Mouse (Mus musculus): Measurements from ENCODE around the gene Tex12. TPM values are rescaled to one million over a fixed set of nuclear protein-coding genes. Genes with fewer than 3 reads are reported as not detected.

Gene Tex12
- total and polyA plus RNA-seq, 2 experiments from 2014 or later = 0.17 TPM; not detected in 1

GRCm38 (mm10) chr9:50518781-50519180 is 42.3 kb downstream of the Tex12 start:
- DNase-seq (no peak), ATAC-seq (no peak)
- H3K36me3 ChIP-seq (ENCODE audit: insufficient read depth) = no peaks in the 10 kb centered on the region
- H3K9ac ChIP-seq = no peak overlapping the region
- H3K4me3 ChIP-seq (ENCODE audit: low read depth, low read length) = no peak overlapping the region
- no peaks in the 10 kb centered on the region for H3K4me1 ChIP-seq (ENCODE audit: insufficient read depth)
- TF ChIP-seq CTCF (IDR thresholded peaks at IDR 0.05; ENCODE audit: low read depth) = peak; percentile 51
- no peak overlapping the region for H3K27ac ChIP-seq (ENCODE audit: low read depth, low read length)
- H3K9me3 ChIP-seq (ENCODE audit: low read length) = no peaks in the 10 kb centered on the region
- WGBS = 8% methylated on average over 2 of the region's 2 CpGs
- H3K4me2 ChIP-seq (ENCODE audit: low read depth) = no peak overlapping the region
- no peaks in the 10 kb centered on the region for H3K27me3 ChIP-seq (ENCODE audit: insufficient read depth, low read length)

GRCm38 (mm10) chr9:50515462-50515861 is 45.7 kb downstream of the Tex12 start:
- no peak for ATAC-seq
- no peaks in the 10 kb centered on the region for H3K4me1 ChIP-seq (ENCODE audit: insufficient read depth)
- no peak overlapping the region for H3K4me3 ChIP-seq (ENCODE audit: low read depth, low read length)
- WGBS = 92% methylated on average over 5 of the region's 5 CpGs
- no peak overlapping the region for H3K9ac ChIP-seq
- H3K27ac ChIP-seq (ENCODE audit: low read depth, low read length) = no peak overlapping the region
- H3K9me3 ChIP-seq (ENCODE audit: low read length) = no peaks in the 10 kb centered on the region
- H3K4me2 ChIP-seq (ENCODE audit: low read depth) = no peak overlapping the region
- H3K27me3 ChIP-seq (ENCODE audit: insufficient read depth, low read length) = no peaks in the 10 kb centered on the region
- TF ChIP-seq CTCF (IDR thresholded peaks at IDR 0.05; ENCODE audit: low read depth) = no peak
- no peak for DNase-seq
- H3K36me3 ChIP-seq (ENCODE audit: insufficient read depth) = no peaks in the 10 kb centered on the region

- Histone ChIP-seq H3K36me3 (ENCODE audit: insufficient read depth) (no peaks in the 10 kb centered on the region), H3K9me3 (ENCODE audit: low read length) (no peaks in the 10 kb centered on the region), H3K27ac (ENCODE audit: low read depth, low read length) (no peak overlapping the region), H3K27me3 (ENCODE audit: insufficient read depth, low read length) (no peaks in the 10 kb centered on the region), H3K4me2 (ENCODE audit: low read depth) (no peak overlapping the region), H3K4me3 (ENCODE audit: low read depth, low read length) (no peak overlapping the region), H3K9ac (no peak overlapping the region), H3K4me1 (ENCODE audit: insufficient read depth) (no peaks in the 10 kb centered on the region)
- no peak for TF ChIP-seq CTCF (IDR thresholded peaks at IDR 0.05; ENCODE audit: low read depth)
- no peak for ATAC-seq
- no peak for DNase-seq
- WGBS = 83% methylated on average over 7 of the region's 7 CpGs
Observed at GRCm38 (mm10) chr9:50507570-50507969, 53.6 kb downstream of the Tex12 start.

Other genes with a start within 250 kb of the Tex12 start
- gene Rpl10-ps3, start 216.4 kb downstream of the Tex12 start, total RNA-seq (2014; rRNA removed) = 102 and 154 TPM in 2 replicates
- 95.2 and 132 TPM in 2 replicates for gene Rpl10-ps3, start 216.4 kb downstream of the Tex12 start, polyA plus RNA-seq (2015; fragmentation: Nextera tagmentation; extraction: Ambion mirVana)
- gene Plet1, start 66.8 kb downstream of the Tex12 start, total RNA-seq (2014; rRNA removed) = not detected in 2 replicates
- 0.11 and 0.34 TPM in 2 replicates for gene Plet1, start 66.8 kb downstream of the Tex12 start, polyA plus RNA-seq (2015; fragmentation: Nextera tagmentation; extraction: Ambion mirVana)
- 83.7 and 102 TPM in 2 replicates for gene Pts, start 32.6 kb downstream of the Tex12 start, total RNA-seq (2014; rRNA removed)
- gene Pts, start 32.6 kb downstream of the Tex12 start, polyA plus RNA-seq (2015; fragmentation: Nextera tagmentation; extraction: Ambion mirVana) = 101 and 112 TPM in 2 replicates
- 17.4 and 22.9 TPM in 2 replicates for gene Il18, start 6.5 kb downstream of the Tex12 start, total RNA-seq (2014; rRNA removed)
- 28.3 and 34.3 TPM in 2 replicates for gene Il18, start 6.5 kb downstream of the Tex12 start, polyA plus RNA-seq (2015; fragmentation: Nextera tagmentation; extraction: Ambion mirVana)
- 0.76 and 0.92 TPM in 2 replicates for gene Bco2, start 6.1 kb downstream of the Tex12 start, total RNA-seq (2014; rRNA removed)
- gene Bco2, start 6.1 kb downstream of the Tex12 start, polyA plus RNA-seq (2015; fragmentation: Nextera tagmentation; extraction: Ambion mirVana) = 0.65 and 0.80 TPM in 2 replicates
- 151 and 168 TPM in 2 replicates for gene Sdhd, start 42.5 kb upstream of the Tex12 start, total RNA-seq (2014; rRNA removed)
- 279 and 305 TPM in 2 replicates for gene Sdhd, start 42.5 kb upstream of the Tex12 start, polyA plus RNA-seq (2015; fragmentation: Nextera tagmentation; extraction: Ambion mirVana)
- gene Timm8b, start 42.6 kb upstream of the Tex12 start, total RNA-seq (2014; rRNA removed) = 234 and 297 TPM in 2 replicates
- 389 and 523 TPM in 2 replicates for gene Timm8b, start 42.6 kb upstream of the Tex12 start, polyA plus RNA-seq (2015; fragmentation: Nextera tagmentation; extraction: Ambion mirVana)
- 4.0 and 5.2 TPM in 2 replicates for gene Pih1d2, start 56.0 kb upstream of the Tex12 start, total RNA-seq (2014; rRNA removed)
- 4.6 and 6.6 TPM in 2 replicates for gene Pih1d2, start 56.0 kb upstream of the Tex12 start, polyA plus RNA-seq (2015; fragmentation: Nextera tagmentation; extraction: Ambion mirVana)
- 19.0 and 20.5 TPM in 2 replicates for gene Nkapd1, start 56.1 kb upstream of the Tex12 start, total RNA-seq (2014; rRNA removed)
- 24.3 TPM in 2 replicates for gene Nkapd1, start 56.1 kb upstream of the Tex12 start, polyA plus RNA-seq (2015; fragmentation: Nextera tagmentation; extraction: Ambion mirVana)
- gene Dlat, start 98.5 kb upstream of the Tex12 start, total RNA-seq (2014; rRNA removed) = 60.7 and 67.1 TPM in 2 replicates
- gene Dlat, start 98.5 kb upstream of the Tex12 start, polyA plus RNA-seq (2015; fragmentation: Nextera tagmentation; extraction: Ambion mirVana) = 46.0 and 52.7 TPM in 2 replicates
- 54.3 and 59.9 TPM in 2 replicates for gene Dixdc1, start 178.2 kb upstream of the Tex12 start, total RNA-seq (2014; rRNA removed)
- gene Dixdc1, start 178.2 kb upstream of the Tex12 start, polyA plus RNA-seq (2015; fragmentation: Nextera tagmentation; extraction: Ambion mirVana) = 17.1 and 26.8 TPM in 2 replicates
- gene 2310030G06Rik, start 185.2 kb upstream of the Tex12 start, total RNA-seq (2014; rRNA removed) = 1.7 and 2.0 TPM in 2 replicates
- gene 2310030G06Rik, start 185.2 kb upstream of the Tex12 start, polyA plus RNA-seq (2015; fragmentation: Nextera tagmentation; extraction: Ambion mirVana) = 3.2 and 3.8 TPM in 2 replicates
- 8.8 and 11.5 TPM in 2 replicates for gene Cryab, start 190.0 kb upstream of the Tex12 start, total RNA-seq (2014; rRNA removed)
- 29.9 and 31.2 TPM in 2 replicates for gene Cryab, start 190.0 kb upstream of the Tex12 start, polyA plus RNA-seq (2015; fragmentation: Nextera tagmentation; extraction: Ambion mirVana)
- 0.23 and 0.52 TPM in 2 replicates for gene Hspb2, start 191.0 kb upstream of the Tex12 start, total RNA-seq (2014; rRNA removed)
- gene Hspb2, start 191.0 kb upstream of the Tex12 start, polyA plus RNA-seq (2015; fragmentation: Nextera tagmentation; extraction: Ambion mirVana) = 0.98 and 2.2 TPM in 2 replicates
- 9.6 and 19.1 TPM in 2 replicates for gene Fdxacb1, start 206.9 kb upstream of the Tex12 start, total RNA-seq (2014; rRNA removed)
- 9.3 and 10.4 TPM in 2 replicates for gene Fdxacb1, start 206.9 kb upstream of the Tex12 start, polyA plus RNA-seq (2015; fragmentation: Nextera tagmentation; extraction: Ambion mirVana)
- gene Alg9, start 213.7 kb upstream of the Tex12 start, total RNA-seq (2014; rRNA removed) = 71.1 and 74.2 TPM in 2 replicates
- gene Alg9, start 213.7 kb upstream of the Tex12 start, polyA plus RNA-seq (2015; fragmentation: Nextera tagmentation; extraction: Ambion mirVana) = 41.4 and 53.7 TPM in 2 replicates
- 45.9 and 48.3 TPM in 2 replicates for gene 1110032A03Rik, start 214.2 kb upstream of the Tex12 start, total RNA-seq (2014; rRNA removed)
- 65.0 and 69.3 TPM in 2 replicates for gene 1110032A03Rik, start 214.2 kb upstream of the Tex12 start, polyA plus RNA-seq (2015; fragmentation: Nextera tagmentation; extraction: Ambion mirVana)

All from forebrain, postnatal 0 days (tissue).